ENCODE assay signal across 7 mouse cellular contexts in the genomic region with DNA sequence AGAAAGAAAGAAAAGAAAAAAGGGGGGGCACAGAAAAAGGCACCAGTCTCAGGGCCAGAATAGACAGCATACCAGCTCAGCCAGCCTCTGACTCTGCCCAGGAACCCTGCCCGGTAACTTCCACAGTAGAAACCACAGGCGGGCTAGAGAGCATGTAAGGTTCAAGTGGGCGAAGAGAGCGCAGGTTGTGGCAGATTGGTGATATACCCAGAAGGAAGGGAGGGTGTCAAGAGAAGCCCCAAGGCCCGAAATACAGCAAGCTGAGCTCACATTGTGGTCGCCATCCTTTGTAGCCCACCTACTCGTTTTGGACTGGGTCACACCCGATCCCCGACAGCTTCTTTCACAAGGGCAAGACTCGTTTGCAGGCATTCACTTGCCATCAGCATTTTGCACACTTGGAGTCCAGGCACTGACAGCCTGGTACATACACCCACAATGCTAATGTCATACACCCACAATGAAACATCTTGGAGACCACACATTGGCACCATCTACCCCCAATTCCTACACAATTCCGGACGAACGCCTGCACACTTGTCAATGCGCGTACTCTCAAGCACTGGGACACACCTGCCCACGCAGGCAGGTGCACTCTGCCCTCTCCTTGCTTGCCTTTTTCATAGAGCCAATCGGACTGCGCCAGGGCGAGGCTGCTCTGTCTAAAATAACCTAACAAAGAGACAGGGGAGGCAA. TPM values are rescaled to one million over a fixed set of nuclear protein-coding genes. Genes with fewer than 3 reads are reported as not detected.
DNase-seq lines count a peak whose midpoint lies in the region; ATAC-seq and TF ChIP-seq lines count a peak whose summit lies in the region.

No protein-coding gene starts in this region.

- no peaks in the 10 kb centered on the region for H3K9me3 ChIP-seq in limb, embryonic 12.5 days
- H3K9me3 ChIP-seq in neural tube, embryonic 11.5 days (ENCODE audit: control insufficient read depth, low read length) = no peaks in the 10 kb centered on the region

- peaks cover 47% of the 10 kb centered on the region for H3K27me3 ChIP-seq in limb, embryonic 12.5 days
- peaks cover 24% of the 10 kb centered on the region for H3K27me3 ChIP-seq in neural tube, embryonic 11.5 days (ENCODE audit: control insufficient read depth, insufficient read depth, low read length)
- no peaks in the 10 kb centered on the region for H3K27me3 ChIP-seq in thymus, adult 2 months (ENCODE audit: control insufficient read depth, insufficient read depth, low read length)

- peaks cover 23% of the 10 kb centered on the region for H3K4me1 ChIP-seq in limb, embryonic 12.5 days (replicated peaks)
- H3K4me1 ChIP-seq in neural tube, embryonic 11.5 days (ENCODE audit: control insufficient read depth, insufficient read depth, low read length) = peaks cover 10% of the 10 kb centered on the region; the same call in 1 of the 2 replicates
- no peaks in the 10 kb centered on the region for H3K4me1 ChIP-seq in thymus, adult 2 months (replicated peaks; ENCODE audit: control insufficient read depth, insufficient read depth, low read length)

- H3K4me2 ChIP-seq in limb, embryonic 12.5 days = peak overlapping the region; percentile 77
- peak overlapping the region; percentile 78 for H3K4me2 ChIP-seq in neural tube, embryonic 11.5 days (ENCODE audit: low read depth)

- ATAC-seq in limb, embryonic 12.5 days (ENCODE audit: insufficient number of reproducible peaks, insufficient read depth, low FRiP score, low TSS enrichment, low read depth) = 0 out of 2 replicates have a peak, but pooled peaks have one; percentile 2
- ATAC-seq in neural tube, embryonic 11.5 days (ENCODE audit: insufficient read depth, low FRiP score, low TSS enrichment) = peak; percentile 35

- H3K27ac ChIP-seq in limb, embryonic 12.5 days = no peak overlapping the region
- no peak overlapping the region for H3K27ac ChIP-seq in neural tube, embryonic 11.5 days (ENCODE audit: low read depth, low read length)
- no peak overlapping the region for H3K27ac ChIP-seq in thymus, adult 2 months (ENCODE audit: control insufficient read depth, insufficient read depth, low read length)

- peak; percentile 45 for DNase-seq in ZHBTc4 (ENCODE audit: low read depth, low spot score)
- peak; percentile 12 for DNase-seq in cerebellum, adult 8-10 months
- peak; percentile 28 to 37 for DNase-seq in frontal cortex, postnatal 10 days (ENCODE audit: low spot score in 2 of 2)
- peak; percentile 25 for DNase-seq in kidney, adult 9 months
- peak; percentile 31 for DNase-seq in neural tube, embryonic 11.5 days (ENCODE audit: low spot score)
- DNase-seq in thymus, adult 2 months = no peak

- no peak for TF ChIP-seq POLR2A in thymus, adult 2 months (IDR thresholded peaks at IDR 0.05; ENCODE audit: control insufficient read depth, extremely low read depth, insufficient read depth, low read length, poor library complexity)

- peak overlapping the region; percentile 50 for H3K4me3 ChIP-seq in limb, embryonic 12.5 days (replicated peaks)
- H3K4me3 ChIP-seq in neural tube, embryonic 11.5 days (ENCODE audit: low read depth, low read length) = peak overlapping the region; percentile 57
- H3K4me3 ChIP-seq in thymus, adult 2 months (ENCODE audit: control insufficient read depth, insufficient read depth, low read length) = no peak overlapping the region

- 6% methylated on average over 19 of the region's 19 CpGs for WGBS in limb, embryonic 12.5 days
- 10% methylated on average over 19 of the region's 19 CpGs for WGBS in neural tube, embryonic 11.5 days
- WGBS in thymus, adult 2 months = 12% methylated on average over 19 of the region's 19 CpGs

- TF ChIP-seq CTCF in thymus, adult 2 months (IDR thresholded peaks at IDR 0.05; ENCODE audit: borderline replicate concordance, control insufficient read depth, extremely low read depth, insufficient read depth, low read length, poor library complexity) = no peak

- peak overlapping the region; percentile 52 for H3K9ac ChIP-seq in limb, embryonic 12.5 days (replicated peaks)
- H3K9ac ChIP-seq in neural tube, embryonic 11.5 days (ENCODE audit: low read length) = peak overlapping the region; percentile 44

- H3K36me3 ChIP-seq in limb, embryonic 12.5 days = no peaks in the 10 kb centered on the region
- no peaks in the 10 kb centered on the region for H3K36me3 ChIP-seq in neural tube, embryonic 11.5 days (ENCODE audit: control insufficient read depth, insufficient read depth, low read length)
- H3K36me3 ChIP-seq in thymus, adult 2 months (ENCODE audit: control insufficient read depth, insufficient read depth, low read length) = no peaks in the 10 kb centered on the region

RNA-seq across cellular contexts. Expression of gene Fam84a, which starts 0.8 kb away (rescaled TPM):
- 6.9 and 8.0 TPM in 2 replicates for polyA plus RNA-seq in limb, embryonic 12.5 days (2016; fragmentation: Nextera tagmentation; extraction: Ambion mirVana)
- 22.7 and 23.2 TPM in 2 replicates for polyA plus RNA-seq in neural tube, embryonic 11.5 days (2014; fragmentation: Nextera tagmentation; extraction: Ambion mirVana)
- polyA plus RNA-seq in thymus, adult 2 months (2012; rRNA removed) = 1.2 and 1.5 TPM in 2 replicates
